Mouse (Mus musculus): Measurements from ENCODE around the gene Sbno2. TPM values are rescaled to one million over a fixed set of nuclear protein-coding genes. Genes with fewer than 3 reads are reported as not detected.

The Sbno2 gene
- polyA plus RNA-seq, 1 experiment: 126 TPM

DNA sequence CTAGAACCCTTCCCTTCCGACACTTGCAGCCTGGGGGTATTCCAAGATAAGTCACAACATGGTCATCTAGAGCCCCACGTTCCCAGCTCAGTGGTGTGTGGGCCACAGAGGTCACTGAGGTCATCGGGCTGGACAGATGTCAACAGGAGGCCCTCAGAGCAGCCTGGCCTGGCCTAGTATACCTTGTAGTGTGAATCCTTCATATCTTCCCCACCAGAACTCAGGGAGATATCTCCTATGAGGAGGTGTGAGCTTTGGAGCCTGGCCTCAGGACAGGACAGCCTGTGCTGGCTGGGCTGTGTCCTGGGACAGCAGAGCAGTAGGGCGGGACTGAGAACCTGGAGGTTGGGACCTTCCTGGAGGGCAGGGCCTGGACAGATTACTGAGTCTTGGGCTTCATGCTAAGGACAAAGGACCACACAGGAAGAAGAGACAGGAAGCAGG lies 41.2 kb upstream of the Sbno2 start:
- 32% methylated on average over 4 of the region's 4 CpGs for WGBS
- Histone ChIP-seq H3K4me3 (ENCODE audit: low read depth, low read length) (peak overlapping the region; percentile 25), H3K27ac (ENCODE audit: insufficient read depth, low read depth, low read length) (peak overlapping the region; percentile 99), H3K27me3 (ENCODE audit: control insufficient read depth, insufficient read depth, low read length) (no peaks in the 10 kb centered on the region), H3K4me1 (ENCODE audit: control insufficient read depth, insufficient read depth, insufficient read length, low read length) (peaks cover 32% of the 10 kb centered on the region), H3K36me3 (ENCODE audit: control insufficient read depth, insufficient read depth, low read length) (peaks cover 46% of the 10 kb centered on the region)
- no peak for TF ChIP-seq CTCF (IDR thresholded peaks at IDR 0.05; ENCODE audit: extremely low read depth, insufficient read length, insufficient replicate concordance, low read depth, low read length)
- no peak for TF ChIP-seq POLR2A (IDR thresholded peaks at IDR 0.05; ENCODE audit: low read depth, low read length)

- H3K4me1 ChIP-seq (ENCODE audit: control insufficient read depth, insufficient read depth, insufficient read length, low read length): peaks cover 33% of the 10 kb centered on the region
- peak overlapping the region; percentile 27 for H3K4me3 ChIP-seq (ENCODE audit: low read depth, low read length)
- peak overlapping the region; percentile 80 for H3K27ac ChIP-seq (ENCODE audit: insufficient read depth, low read depth, low read length)
- TF ChIP-seq POLR2A (IDR thresholded peaks at IDR 0.05; ENCODE audit: low read depth, low read length) (no peak), CTCF (IDR thresholded peaks at IDR 0.05; ENCODE audit: extremely low read depth, insufficient read length, insufficient replicate concordance, low read depth, low read length) (no peak)
- WGBS: 41% methylated on average over 6 of the region's 6 CpGs
- H3K27me3 ChIP-seq (ENCODE audit: control insufficient read depth, insufficient read depth, low read length): no peaks in the 10 kb centered on the region
- peaks cover 39% of the 10 kb centered on the region for H3K36me3 ChIP-seq (ENCODE audit: control insufficient read depth, insufficient read depth, low read length)
Observed at GRCm38 (mm10) chr10:80145896-80146295, 40.5 kb upstream of the Sbno2 start.

- Histone ChIP-seq H3K27ac (ENCODE audit: insufficient read depth, low read depth, low read length) (peak overlapping the region; percentile 80), H3K36me3 (ENCODE audit: control insufficient read depth, insufficient read depth, low read length) (peaks cover 32% of the 10 kb centered on the region), H3K4me3 (ENCODE audit: low read depth, low read length) (peak overlapping the region; percentile 27), H3K4me1 (ENCODE audit: control insufficient read depth, insufficient read depth, insufficient read length, low read length) (peaks cover 33% of the 10 kb centered on the region), H3K27me3 (ENCODE audit: control insufficient read depth, insufficient read depth, low read length) (no peaks in the 10 kb centered on the region)
- WGBS: 61% methylated on average over 20 of the region's 20 CpGs
- TF ChIP-seq POLR2A (IDR thresholded peaks at IDR 0.05; ENCODE audit: low read depth, low read length) (peak; percentile 7; the same call in 1 of the 2 replicates), CTCF (IDR thresholded peaks at IDR 0.05; ENCODE audit: extremely low read depth, insufficient read length, insufficient replicate concordance, low read depth, low read length) (peak; percentile 90)
Observed at GRCm38 (mm10) chr10:80144864-80145838, 39.8 kb upstream of the Sbno2 start.

GRCm38 (mm10) chr10:80144159-80144558 lies 38.8 kb upstream of the Sbno2 start:
- TF ChIP-seq POLR2A (IDR thresholded peaks at IDR 0.05; ENCODE audit: low read depth, low read length): no peak
- no peak for TF ChIP-seq CTCF (IDR thresholded peaks at IDR 0.05; ENCODE audit: extremely low read depth, insufficient read length, insufficient replicate concordance, low read depth, low read length)
- Histone ChIP-seq H3K4me3 (ENCODE audit: low read depth, low read length) (no peak overlapping the region), H3K27me3 (ENCODE audit: control insufficient read depth, insufficient read depth, low read length) (no peaks in the 10 kb centered on the region; the same call in 1 of the 2 replicates), H3K27ac (ENCODE audit: insufficient read depth, low read depth, low read length) (no peak overlapping the region), H3K4me1 (ENCODE audit: control insufficient read depth, insufficient read depth, insufficient read length, low read length) (peaks cover 37% of the 10 kb centered on the region), H3K36me3 (ENCODE audit: control insufficient read depth, insufficient read depth, low read length) (peaks cover 25% of the 10 kb centered on the region)
- 85% methylated on average over 12 of the region's 12 CpGs for WGBS

GRCm38 (mm10) chr10:80143664-80144063 lies 38.3 kb upstream of the Sbno2 start:
- no peak overlapping the region for H3K27ac ChIP-seq (ENCODE audit: insufficient read depth, low read depth, low read length)
- TF ChIP-seq POLR2A (IDR thresholded peaks at IDR 0.05; ENCODE audit: low read depth, low read length): no peak
- no peak for TF ChIP-seq CTCF (IDR thresholded peaks at IDR 0.05; ENCODE audit: extremely low read depth, insufficient read length, insufficient replicate concordance, low read depth, low read length)
- no peak overlapping the region for H3K4me3 ChIP-seq (ENCODE audit: low read depth, low read length)
- peaks cover 25% of the 10 kb centered on the region for H3K36me3 ChIP-seq (ENCODE audit: control insufficient read depth, insufficient read depth, low read length)
- 87% methylated on average over 7 of the region's 7 CpGs for WGBS
- H3K4me1 ChIP-seq (ENCODE audit: control insufficient read depth, insufficient read depth, insufficient read length, low read length): peaks cover 42% of the 10 kb centered on the region
- H3K27me3 ChIP-seq (ENCODE audit: control insufficient read depth, insufficient read depth, low read length): peaks cover 2% of the 10 kb centered on the region

- peaks cover 10% of the 10 kb centered on the region for H3K27me3 ChIP-seq (ENCODE audit: control insufficient read depth, insufficient read depth, low read length)
- 1% methylated on average over 15 of the region's 15 CpGs for WGBS
- TF ChIP-seq CTCF (IDR thresholded peaks at IDR 0.05; ENCODE audit: extremely low read depth, insufficient read length, insufficient replicate concordance, low read depth, low read length): peak; percentile 4; the same call in 1 of the 2 replicates
- peak; percentile 32; the same call in 1 of the 2 replicates for TF ChIP-seq POLR2A (IDR thresholded peaks at IDR 0.05; ENCODE audit: low read depth, low read length)
- peaks cover 42% of the 10 kb centered on the region for H3K4me1 ChIP-seq (ENCODE audit: control insufficient read depth, insufficient read depth, insufficient read length, low read length)
- peaks cover 25% of the 10 kb centered on the region for H3K36me3 ChIP-seq (ENCODE audit: control insufficient read depth, insufficient read depth, low read length)
- peak overlapping the region; percentile 96 for H3K27ac ChIP-seq (ENCODE audit: insufficient read depth, low read depth, low read length)
- H3K4me3 ChIP-seq (ENCODE audit: low read depth, low read length): peak overlapping the region; percentile 86
Observed at GRCm38 (mm10) chr10:80142530-80142925, 37.2 kb upstream of the Sbno2 start.

Measured in small intestine, adult 2 months (tissue).